Mouse (Mus musculus): ENCODE data around the gene Cd33. TPM values are rescaled to one million over a fixed set of nuclear protein-coding genes. Genes with fewer than 3 reads are reported as not detected.

Gene Cd33
- polyA plus RNA-seq, 1 experiment from 2014 or later: 2.2 TPM

GRCm38 (mm10) chr7:43553153-43553552 lies 8.9 kb upstream of the Cd33 start:
- Histone ChIP-seq H3K4me1 (0 out of 2 replicates have a peak, but pooled peaks cover 5% of the 10 kb centered on the region), H3K27me3 (no peaks in the 10 kb centered on the region), H3K4me2 (no peak overlapping the region), H3K9ac (no peak overlapping the region), H3K9me3 (no peaks in the 10 kb centered on the region), H3K27ac (no peak overlapping the region), H3K4me3 (no peak overlapping the region), H3K36me3 (no peaks in the 10 kb centered on the region)
- ATAC-seq (ENCODE audit: insufficient number of reproducible peaks, low FRiP score, low TSS enrichment, low read depth): no peak
- 80% methylated on average over 4 of the region's 4 CpGs for WGBS

GRCm38 (mm10) chr7:43548206-43548605 lies 4.0 kb upstream of the Cd33 start:
- no peaks in the 10 kb centered on the region for H3K36me3 ChIP-seq
- H3K9ac ChIP-seq: no peak overlapping the region
- H3K4me2 ChIP-seq: no peak overlapping the region
- no peak for ATAC-seq (ENCODE audit: insufficient number of reproducible peaks, low FRiP score, low TSS enrichment, low read depth)
- 74% methylated on average over 4 of the region's 4 CpGs for WGBS
- H3K9me3 ChIP-seq: no peaks in the 10 kb centered on the region
- H3K27me3 ChIP-seq: no peaks in the 10 kb centered on the region
- no peak overlapping the region for H3K4me3 ChIP-seq
- no peaks in the 10 kb centered on the region for H3K4me1 ChIP-seq
- H3K27ac ChIP-seq: no peak overlapping the region

- Histone ChIP-seq H3K36me3 (no peaks in the 10 kb centered on the region), H3K9me3 (no peaks in the 10 kb centered on the region), H3K9ac (no peak overlapping the region), H3K4me2 (no peak overlapping the region), H3K4me1 (no peaks in the 10 kb centered on the region), H3K4me3 (no peak overlapping the region), H3K27ac (no peak overlapping the region), H3K27me3 (no peaks in the 10 kb centered on the region)
- ATAC-seq (ENCODE audit: insufficient number of reproducible peaks, low FRiP score, low TSS enrichment, low read depth): no peak
- 37% methylated on average over 5 of the region's 5 CpGs for WGBS
Measured at GRCm38 (mm10) chr7:43547666-43548065, 3.4 kb upstream of the Cd33 start.

GRCm38 (mm10) chr7:43545656-43546545 lies 1.7 kb upstream of the Cd33 start:
- H3K4me2 ChIP-seq: no peak overlapping the region
- H3K4me1 ChIP-seq: no peaks in the 10 kb centered on the region
- no peaks in the 10 kb centered on the region for H3K9me3 ChIP-seq
- no peaks in the 10 kb centered on the region for H3K36me3 ChIP-seq
- H3K27ac ChIP-seq: no peak overlapping the region
- H3K4me3 ChIP-seq: no peak overlapping the region
- no peaks in the 10 kb centered on the region for H3K27me3 ChIP-seq
- no peak for ATAC-seq (ENCODE audit: insufficient number of reproducible peaks, low FRiP score, low TSS enrichment, low read depth)
- no peak overlapping the region for H3K9ac ChIP-seq
- WGBS: 59% methylated on average over 7 of the region's 7 CpGs

GRCm38 (mm10) chr7:43538524-43538923 lies 5.7 kb downstream of the Cd33 start:
- H3K27me3 ChIP-seq: no peaks in the 10 kb centered on the region
- WGBS: 63% methylated on average over 4 of the region's 4 CpGs
- H3K4me2 ChIP-seq: no peak overlapping the region
- no peak overlapping the region for H3K4me3 ChIP-seq
- no peaks in the 10 kb centered on the region for H3K9me3 ChIP-seq
- no peaks in the 10 kb centered on the region for H3K4me1 ChIP-seq
- ATAC-seq (ENCODE audit: insufficient number of reproducible peaks, low FRiP score, low TSS enrichment, low read depth): no peak
- H3K36me3 ChIP-seq: no peaks in the 10 kb centered on the region
- H3K9ac ChIP-seq: no peak overlapping the region
- no peak overlapping the region for H3K27ac ChIP-seq

- Histone ChIP-seq H3K9me3 (no peaks in the 10 kb centered on the region), H3K27ac (no peak overlapping the region), H3K36me3 (no peaks in the 10 kb centered on the region), H3K9ac (no peak overlapping the region), H3K27me3 (no peaks in the 10 kb centered on the region), H3K4me2 (no peak overlapping the region), H3K4me1 (no peaks in the 10 kb centered on the region), H3K4me3 (no peak overlapping the region)
- WGBS: 78% methylated on average over 9 of the region's 9 CpGs
- no peak for ATAC-seq (ENCODE audit: insufficient number of reproducible peaks, low FRiP score, low TSS enrichment, low read depth)
Measured at GRCm38 (mm10) chr7:43532936-43533505, 11.2 kb downstream of the Cd33 start.

GRCm38 (mm10) chr7:43530216-43530785 lies 13.9 kb downstream of the Cd33 start:
- H3K4me2 ChIP-seq: no peak overlapping the region
- no peak overlapping the region for H3K27ac ChIP-seq
- no peaks in the 10 kb centered on the region for H3K4me1 ChIP-seq
- 71% methylated on average over 8 of the region's 8 CpGs for WGBS
- H3K9ac ChIP-seq: no peak overlapping the region
- H3K4me3 ChIP-seq: no peak overlapping the region
- ATAC-seq (ENCODE audit: insufficient number of reproducible peaks, low FRiP score, low TSS enrichment, low read depth): no peak
- no peaks in the 10 kb centered on the region for H3K36me3 ChIP-seq
- H3K9me3 ChIP-seq: no peaks in the 10 kb centered on the region
- no peaks in the 10 kb centered on the region for H3K27me3 ChIP-seq

GRCm38 (mm10) chr7:43525313-43525712 lies 18.9 kb downstream of the Cd33 start:
- Histone ChIP-seq H3K4me3 (no peak overlapping the region), H3K27ac (no peak overlapping the region), H3K9ac (no peak overlapping the region), H3K27me3 (no peaks in the 10 kb centered on the region), H3K9me3 (no peaks in the 10 kb centered on the region), H3K36me3 (no peaks in the 10 kb centered on the region), H3K4me2 (no peak overlapping the region), H3K4me1 (no peaks in the 10 kb centered on the region)
- ATAC-seq (ENCODE audit: insufficient number of reproducible peaks, low FRiP score, low TSS enrichment, low read depth): no peak
- 54% methylated on average over 3 of the region's 3 CpGs for WGBS

- Histone ChIP-seq H3K4me2 (no peak overlapping the region), H3K9me3 (no peaks in the 10 kb centered on the region), H3K27me3 (no peaks in the 10 kb centered on the region), H3K9ac (no peak overlapping the region), H3K27ac (no peak overlapping the region), H3K36me3 (no peaks in the 10 kb centered on the region), H3K4me3 (no peak overlapping the region), H3K4me1 (no peaks in the 10 kb centered on the region)
- WGBS: 80% methylated on average over 2 of the region's 2 CpGs
- ATAC-seq (ENCODE audit: insufficient number of reproducible peaks, low FRiP score, low TSS enrichment, low read depth): no peak
Measured at GRCm38 (mm10) chr7:43522776-43523175, 21.5 kb downstream of the Cd33 start.

- WGBS: 87% methylated on average over 15 of the region's 15 CpGs
- Histone ChIP-seq H3K4me1 (no peaks in the 10 kb centered on the region), H3K4me2 (no peak overlapping the region), H3K4me3 (no peak overlapping the region), H3K9me3 (no peaks in the 10 kb centered on the region), H3K27ac (no peak overlapping the region), H3K9ac (no peak overlapping the region), H3K27me3 (no peaks in the 10 kb centered on the region), H3K36me3 (no peaks in the 10 kb centered on the region)
- no peak for ATAC-seq (ENCODE audit: insufficient number of reproducible peaks, low FRiP score, low TSS enrichment, low read depth)
Measured at GRCm38 (mm10) chr7:43518341-43518740, 25.9 kb downstream of the Cd33 start.

GRCm38 (mm10) chr7:43515076-43515475 lies 29.2 kb downstream of the Cd33 start:
- Histone ChIP-seq H3K4me1 (no peaks in the 10 kb centered on the region), H3K4me3 (no peak overlapping the region), H3K4me2 (no peak overlapping the region), H3K27ac (no peak overlapping the region), H3K9me3 (no peaks in the 10 kb centered on the region), H3K27me3 (no peaks in the 10 kb centered on the region), H3K36me3 (no peaks in the 10 kb centered on the region), H3K9ac (no peak overlapping the region)
- WGBS: 82% methylated on average over 5 of the region's 5 CpGs
- no peak for ATAC-seq (ENCODE audit: insufficient number of reproducible peaks, low FRiP score, low TSS enrichment, low read depth)

- Histone ChIP-seq H3K36me3 (no peaks in the 10 kb centered on the region), H3K9me3 (no peaks in the 10 kb centered on the region), H3K4me2 (no peak overlapping the region), H3K27ac (no peak overlapping the region), H3K4me1 (no peaks in the 10 kb centered on the region), H3K27me3 (no peaks in the 10 kb centered on the region), H3K4me3 (no peak overlapping the region), H3K9ac (no peak overlapping the region)
- WGBS: 63% methylated on average over 4 of the region's 4 CpGs
- ATAC-seq (ENCODE audit: insufficient number of reproducible peaks, low FRiP score, low TSS enrichment, low read depth): no peak
Measured at GRCm38 (mm10) chr7:43512519-43512918, 31.7 kb downstream of the Cd33 start.

All from limb, embryonic 15.5 days (tissue).